Mouse (Mus musculus) limb, embryonic 13.5 days (tissue): ENCODE measurements around the gene Soga3. TPM values are rescaled to one million over a fixed set of nuclear protein-coding genes. Genes with fewer than 3 reads are reported as not detected.

ENCODE experiments used
- ATAC-seq: fragments of 200-750 bp; cut with Nextera tagmentation; 2 replicates; pipeline ENCODE4 v1.8.0; 2017; ENCODE audit warnings: low read depth, moderate number of reproducible peaks, moderate TSS enrichment; ENCODE audit not compliant: low FRiP score
- H3K27ac ChIP-seq: fragments of 300-500 bp; sonication (generic); 2 replicates; pipeline ENCODE4 v1.5.1; 2015; ENCODE audit warnings: inconsistent platforms, mild to moderate bottlenecking, moderate library complexity
- H3K27me3 ChIP-seq: fragments of 300-500 bp; sonication (generic); 2 replicates; pipeline ENCODE4 v1.6.1; 2015; ENCODE audit warnings: mild to moderate bottlenecking, inconsistent platforms
- H3K36me3 ChIP-seq: fragments of 300-500 bp; sonication (generic); 2 replicates; pipeline ENCODE4 v1.6.1; 2015; ENCODE audit warnings: inconsistent platforms, mild to moderate bottlenecking, moderate library complexity
- H3K4me1 ChIP-seq: fragments of 300-500 bp; sonication (generic); 2 replicates; pipeline ENCODE4 v1.6.1; 2015; ENCODE audit warnings: inconsistent platforms
- H3K4me2 ChIP-seq: fragments of 300-500 bp; sonication (generic); replicated peaks from 2 replicates; pipeline ENCODE4 v1.6.1; 2015; ENCODE audit warnings: inconsistent platforms, mild to moderate bottlenecking, moderate library complexity
- H3K4me3 ChIP-seq: fragments of 300-500 bp; sonication (generic); 2 replicates; pipeline ENCODE4 v1.5.1; 2015; ENCODE audit warnings: moderate library complexity, mild to moderate bottlenecking, inconsistent platforms
- H3K9ac ChIP-seq: fragments of 300-500 bp; sonication (generic); 2 replicates; pipeline ENCODE4 v1.6.1; 2015; ENCODE audit warnings: mild to moderate bottlenecking, inconsistent platforms
- H3K9me3 ChIP-seq: fragments of 300-500 bp; sonication (generic); 2 replicates; pipeline ENCODE4 v1.6.1; 2016; ENCODE audit warnings: inconsistent platforms
- WGBS: fragments of 180-500 bp; shearing (Covaris S2); methylation state at CpG from one replicate; pipeline ENCODE4 v1.1.7; 2015; 5-methylcytosine and 5-hydroxymethylcytosine counted together
- polyA plus RNA-seq: library from polyadenylated mRNA; unstranded; fragments of >200 nt; fragmentation: Nextera tagmentation; extraction: Ambion mirVana; gene quantifications from 2 replicates; pipeline ENCODE4 v1.2.1, GENCODE M21; 2015

Gene Soga3
- polyA plus RNA-seq, 1 experiment from 2014 or later, result 1.5 TPM

DNA sequence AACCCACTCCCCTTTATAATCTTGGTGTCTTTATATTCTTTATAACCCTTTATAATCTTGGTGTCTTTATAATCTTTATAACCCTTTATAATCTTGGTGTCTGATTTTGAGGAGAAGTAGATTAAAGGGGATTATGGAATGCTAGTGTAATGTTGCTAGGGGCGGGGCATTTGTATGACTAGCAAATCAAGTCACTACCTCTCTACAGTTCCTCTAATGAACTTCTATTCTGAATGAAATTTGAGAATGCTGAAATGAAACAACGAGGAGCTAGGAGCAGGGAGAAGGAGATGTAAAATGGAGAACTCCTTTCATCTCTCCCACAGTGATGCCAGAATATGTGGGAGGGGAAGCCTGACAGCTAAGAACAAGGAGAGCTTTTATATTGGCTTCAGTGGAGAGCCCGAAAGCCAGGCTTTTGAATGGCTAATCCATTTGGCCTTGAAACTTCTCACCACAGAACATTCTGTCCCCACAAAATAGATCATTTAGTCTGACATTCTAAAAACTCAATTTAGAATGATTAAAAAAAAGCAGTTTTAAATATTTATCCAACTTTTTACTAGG lies 70.0 kb downstream of the Soga3 start:
- Histone ChIP-seq H3K9me3 (no peaks in the 10 kb centered on the region), H3K36me3 (no peaks in the 10 kb centered on the region), H3K4me1 (peaks cover 6% of the 10 kb centered on the region), H3K9ac (no peak overlapping the region), H3K27me3 (no peaks in the 10 kb centered on the region), H3K27ac (no peak overlapping the region), H3K4me3 (no peak overlapping the region), H3K4me2 (no peak overlapping the region)
- no peak for ATAC-seq
- WGBS, result 46% methylated on average over 3 of the region's 3 CpGs

DNA sequence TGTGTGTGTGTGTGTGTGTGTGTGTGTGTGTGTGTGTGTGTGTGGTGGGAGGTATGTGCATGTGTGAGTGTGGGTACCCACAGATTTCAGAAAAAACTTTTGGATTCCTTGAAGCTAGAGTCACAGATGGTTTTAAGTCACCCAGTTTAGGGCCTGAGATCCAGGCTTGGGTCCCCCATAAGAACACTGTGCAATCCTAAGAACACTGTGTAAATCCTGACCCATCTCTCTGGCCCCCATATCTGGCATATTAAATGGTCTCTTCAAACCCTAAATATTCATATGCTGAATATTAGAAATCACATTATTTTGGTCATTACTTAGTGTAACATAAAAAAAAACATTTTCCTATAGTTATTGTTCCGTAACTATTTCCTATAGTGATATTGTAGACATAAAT lies 73.3 kb downstream of the Soga3 start:
- WGBS, result 88% methylated on average over 1 of the region's 1 CpGs
- Histone ChIP-seq H3K27ac (no peak overlapping the region), H3K4me1 (no peaks in the 10 kb centered on the region), H3K27me3 (no peaks in the 10 kb centered on the region), H3K4me2 (no peak overlapping the region), H3K9me3 (no peaks in the 10 kb centered on the region), H3K36me3 (no peaks in the 10 kb centered on the region), H3K4me3 (no peak overlapping the region), H3K9ac (no peak overlapping the region)
- ATAC-seq, result no peak

GRCm38 (mm10) chr10:29217451-29217850 lies 73.8 kb downstream of the Soga3 start:
- no peak overlapping the region for H3K9ac ChIP-seq
- 79% methylated on average over 2 of the region's 2 CpGs for WGBS
- H3K9me3 ChIP-seq, result no peaks in the 10 kb centered on the region
- no peak overlapping the region for H3K4me2 ChIP-seq
- no peak overlapping the region for H3K27ac ChIP-seq
- no peaks in the 10 kb centered on the region for H3K4me1 ChIP-seq
- no peak overlapping the region for H3K4me3 ChIP-seq
- no peak for ATAC-seq
- H3K27me3 ChIP-seq, result no peaks in the 10 kb centered on the region
- H3K36me3 ChIP-seq, result no peaks in the 10 kb centered on the region

- Histone ChIP-seq H3K36me3 (no peaks in the 10 kb centered on the region), H3K9ac (no peak overlapping the region), H3K9me3 (no peaks in the 10 kb centered on the region), H3K27me3 (no peaks in the 10 kb centered on the region), H3K4me2 (no peak overlapping the region), H3K27ac (no peak overlapping the region), H3K4me1 (no peaks in the 10 kb centered on the region), H3K4me3 (no peak overlapping the region)
- no peak for ATAC-seq
- 89% methylated on average over 4 of the region's 4 CpGs for WGBS
Measured at GRCm38 (mm10) chr10:29225329-29225728, 81.7 kb downstream of the Soga3 start.

DNA sequence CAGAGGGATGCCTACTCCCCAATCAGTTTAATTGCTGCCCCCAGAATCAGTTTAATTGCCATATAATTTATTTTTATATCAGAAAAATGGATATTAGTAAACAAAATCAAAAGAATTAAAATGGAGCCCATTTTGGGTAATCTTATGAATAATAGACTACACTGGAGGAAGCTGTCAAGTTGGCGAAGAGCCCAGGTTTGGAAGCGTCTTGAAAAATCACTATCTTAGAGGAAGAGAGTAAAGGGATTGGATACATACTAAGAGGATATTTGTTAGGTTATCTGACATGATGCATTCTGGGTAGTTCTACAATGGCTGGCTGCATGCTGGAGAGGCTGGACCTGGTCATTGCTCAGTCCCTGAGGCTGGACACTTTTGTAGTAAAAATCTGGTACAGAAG lies 87.6 kb downstream of the Soga3 start:
- Histone ChIP-seq H3K27ac (no peak overlapping the region), H3K9me3 (no peaks in the 10 kb centered on the region), H3K9ac (no peak overlapping the region), H3K4me1 (no peaks in the 10 kb centered on the region), H3K36me3 (no peaks in the 10 kb centered on the region), H3K4me3 (no peak overlapping the region), H3K4me2 (no peak overlapping the region), H3K27me3 (no peaks in the 10 kb centered on the region)
- 86% methylated on average over 2 of the region's 2 CpGs for WGBS
- no peak for ATAC-seq

Other genes starting within 250 kb of the Soga3 start
- not detected in 2 replicates for gene 2310057J18Rik, start 157.5 kb upstream of the Soga3 start, polyA plus RNA-seq
- 0.65 TPM in 1 of 2 replicates, not detected in the other for gene Gm49353, start 55.1 kb downstream of the Soga3 start, polyA plus RNA-seq
- 0.80 and 1.0 TPM in 2 replicates for gene 9330159F19Rik, start 67.8 kb downstream of the Soga3 start, polyA plus RNA-seq
- gene Echdc1, start 169.3 kb downstream of the Soga3 start, polyA plus RNA-seq, result 17.1 and 18.6 TPM in 2 replicates
- 57.9 and 60.2 TPM in 2 replicates for gene Rnf146, start 218.6 kb downstream of the Soga3 start, polyA plus RNA-seq